Mouse (Mus musculus): ENCODE measurements at regions not wholly inside any gene's neighbourhood (a gene's known extent, or its start where the extent isn't known, plus 50 kb on each side); places are given as distances from the start of the nearest gene placed in this dataset.
"Not testable (repeated sequence)": the region's sequence is repeated elsewhere in the genome, so short reads cannot be mapped to it uniquely, and the experiment has no call there.

- TF ChIP-seq EP300 (IDR thresholded peaks at IDR 0.05; ENCODE audit: insufficient read depth, low read depth, low read length) (no peak), POLR2A (IDR thresholded peaks at IDR 0.05; ENCODE audit: insufficient read depth, low read length) (no peak), CTCF (IDR thresholded peaks at IDR 0.05; ENCODE audit: low read depth, low read length) (peak; percentile 13)
- no peak overlapping the region for H3K4me3 ChIP-seq (ENCODE audit: low read depth, low read length)
- H3K9me3 ChIP-seq (replicated peaks; ENCODE audit: control insufficient read depth, insufficient read depth, low read length, poor library complexity, severe bottlenecking): peaks cover 9% of the 10 kb centered on the region
- no peaks in the 10 kb centered on the region; the same call in 1 of the 2 replicates for H3K27me3 ChIP-seq (ENCODE audit: control insufficient read depth, insufficient read depth, low read length, poor library complexity, severe bottlenecking)
- H3K4me1 ChIP-seq (ENCODE audit: control insufficient read depth, insufficient read depth, low read length): no peaks in the 10 kb centered on the region
- H3K27ac ChIP-seq (ENCODE audit: insufficient read depth, low read length): no peak overlapping the region
- no peaks in the 10 kb centered on the region for H3K36me3 ChIP-seq (ENCODE audit: control insufficient read depth, insufficient read depth, low read length, poor library complexity, severe bottlenecking)
- no peak overlapping the region for H3K9ac ChIP-seq (ENCODE audit: low read depth, poor library complexity, severe bottlenecking)
These were observed 132.9 kb downstream of the Tomm20 start for GRCm38 (mm10) chr8:126812777-126813176.

GRCm38 (mm10) chr8:126811358-126811757 lies 134.3 kb downstream of the Tomm20 start:
- not testable (repeated sequence) for H3K27me3 ChIP-seq (ENCODE audit: control insufficient read depth, insufficient read depth, low read length, poor library complexity, severe bottlenecking); H3K4me1 ChIP-seq (ENCODE audit: control insufficient read depth, insufficient read depth, low read length); H3K9ac ChIP-seq (ENCODE audit: low read depth, poor library complexity, severe bottlenecking); H3K27ac ChIP-seq (ENCODE audit: insufficient read depth, low read length); H3K4me3 ChIP-seq (ENCODE audit: low read depth, low read length); H3K9me3 ChIP-seq (replicated peaks; ENCODE audit: control insufficient read depth, insufficient read depth, low read length, poor library complexity, severe bottlenecking); H3K36me3 ChIP-seq (ENCODE audit: control insufficient read depth, insufficient read depth, low read length, poor library complexity, severe bottlenecking)

DNA sequence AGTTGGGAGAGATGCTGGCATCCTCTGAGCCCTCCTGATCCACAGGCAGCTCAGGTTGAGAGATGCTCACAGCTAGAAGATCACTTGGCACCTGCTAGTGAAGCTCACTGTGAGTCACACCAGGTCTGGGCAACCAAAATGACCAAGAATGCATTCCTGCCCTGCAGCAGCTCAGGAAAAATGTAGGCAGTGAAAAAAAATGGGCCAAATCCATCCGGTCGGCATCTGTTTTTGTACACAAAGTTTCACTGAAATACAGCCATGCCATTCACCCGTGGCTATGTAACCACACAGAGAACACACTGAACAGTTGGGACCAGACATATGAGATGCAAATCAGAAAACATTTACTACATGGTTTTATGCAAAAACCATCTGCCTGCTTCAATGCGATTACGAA lies 135.1 kb downstream of the Tomm20 start:
- Histone ChIP-seq H3K36me3 (ENCODE audit: control insufficient read depth, insufficient read depth, low read length, poor library complexity, severe bottlenecking) (no peaks in the 10 kb centered on the region), H3K27me3 (ENCODE audit: control insufficient read depth, insufficient read depth, low read length, poor library complexity, severe bottlenecking) (no peaks in the 10 kb centered on the region; the same call in 1 of the 2 replicates), H3K9me3 (replicated peaks; ENCODE audit: control insufficient read depth, insufficient read depth, low read length, poor library complexity, severe bottlenecking) (peaks cover 9% of the 10 kb centered on the region), H3K4me3 (ENCODE audit: low read depth, low read length) (no peak overlapping the region), H3K4me1 (ENCODE audit: control insufficient read depth, insufficient read depth, low read length) (peaks cover 5% of the 10 kb centered on the region), H3K27ac (ENCODE audit: insufficient read depth, low read length) (no peak overlapping the region), H3K9ac (ENCODE audit: low read depth, poor library complexity, severe bottlenecking) (no peak overlapping the region)
- no peak for TF ChIP-seq POLR2A (IDR thresholded peaks at IDR 0.05; ENCODE audit: insufficient read depth, low read length)
- no peak for TF ChIP-seq EP300 (IDR thresholded peaks at IDR 0.05; ENCODE audit: insufficient read depth, low read depth, low read length)
- TF ChIP-seq CTCF (IDR thresholded peaks at IDR 0.05; ENCODE audit: low read depth, low read length): no peak

- Histone ChIP-seq H3K4me1 (ENCODE audit: control insufficient read depth, insufficient read depth, low read length) (peaks cover 7% of the 10 kb centered on the region), H3K27me3 (ENCODE audit: control insufficient read depth, insufficient read depth, low read length, poor library complexity, severe bottlenecking) (no peaks in the 10 kb centered on the region; the same call in 1 of the 2 replicates), H3K4me3 (ENCODE audit: low read depth, low read length) (no peak overlapping the region), H3K9me3 (replicated peaks; ENCODE audit: control insufficient read depth, insufficient read depth, low read length, poor library complexity, severe bottlenecking) (peaks cover 9% of the 10 kb centered on the region), H3K36me3 (ENCODE audit: control insufficient read depth, insufficient read depth, low read length, poor library complexity, severe bottlenecking) (no peaks in the 10 kb centered on the region), H3K9ac (ENCODE audit: low read depth, poor library complexity, severe bottlenecking) (no peak overlapping the region), H3K27ac (ENCODE audit: insufficient read depth, low read length) (no peak overlapping the region)
- TF ChIP-seq EP300 (IDR thresholded peaks at IDR 0.05; ENCODE audit: insufficient read depth, low read depth, low read length): no peak
- no peak for TF ChIP-seq CTCF (IDR thresholded peaks at IDR 0.05; ENCODE audit: low read depth, low read length)
- TF ChIP-seq POLR2A (IDR thresholded peaks at IDR 0.05; ENCODE audit: insufficient read depth, low read length): no peak
These were observed 136.3 kb downstream of the Tomm20 start for GRCm38 (mm10) chr8:126809321-126809720.

DNA sequence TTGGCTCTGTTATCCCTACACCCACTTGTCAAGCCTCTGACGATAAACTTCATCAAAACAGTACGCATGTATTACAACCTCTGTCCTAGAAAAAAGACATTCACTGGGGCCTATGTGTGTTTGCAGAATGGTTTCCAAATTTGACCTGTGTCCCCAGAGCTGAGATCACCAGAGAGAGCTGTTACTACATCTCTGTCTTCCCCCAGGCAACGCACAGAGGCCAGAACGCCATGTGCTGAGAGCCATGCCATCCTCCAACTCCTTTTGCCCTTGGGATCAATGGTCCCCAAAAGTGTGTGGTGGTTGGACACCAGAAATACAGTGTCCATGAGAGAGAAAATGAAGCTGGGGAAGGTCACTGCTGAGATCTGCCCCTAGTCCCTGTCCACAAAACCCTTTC lies 137.1 kb downstream of the Tomm20 start:
- Histone ChIP-seq H3K4me1 (ENCODE audit: control insufficient read depth, insufficient read depth, low read length) (peaks cover 7% of the 10 kb centered on the region), H3K27ac (ENCODE audit: insufficient read depth, low read length) (no peak overlapping the region), H3K27me3 (ENCODE audit: control insufficient read depth, insufficient read depth, low read length, poor library complexity, severe bottlenecking) (no peaks in the 10 kb centered on the region; the same call in 1 of the 2 replicates), H3K9ac (ENCODE audit: low read depth, poor library complexity, severe bottlenecking) (no peak overlapping the region), H3K9me3 (replicated peaks; ENCODE audit: control insufficient read depth, insufficient read depth, low read length, poor library complexity, severe bottlenecking) (peaks cover 8% of the 10 kb centered on the region), H3K4me3 (ENCODE audit: low read depth, low read length) (no peak overlapping the region), H3K36me3 (ENCODE audit: control insufficient read depth, insufficient read depth, low read length, poor library complexity, severe bottlenecking) (no peaks in the 10 kb centered on the region)
- TF ChIP-seq CTCF (IDR thresholded peaks at IDR 0.05; ENCODE audit: low read depth, low read length): no peak
- TF ChIP-seq EP300 (IDR thresholded peaks at IDR 0.05; ENCODE audit: insufficient read depth, low read depth, low read length): no peak
- TF ChIP-seq POLR2A (IDR thresholded peaks at IDR 0.05; ENCODE audit: insufficient read depth, low read length): no peak

GRCm38 (mm10) chr8:126807171-126807768 lies 138.4 kb downstream of the Tomm20 start:
- Histone ChIP-seq H3K9ac (ENCODE audit: low read depth, poor library complexity, severe bottlenecking) (no peak overlapping the region), H3K27ac (ENCODE audit: insufficient read depth, low read length) (no peak overlapping the region), H3K4me3 (ENCODE audit: low read depth, low read length) (no peak overlapping the region), H3K27me3 (ENCODE audit: control insufficient read depth, insufficient read depth, low read length, poor library complexity, severe bottlenecking) (no peaks in the 10 kb centered on the region; the same call in 1 of the 2 replicates), H3K36me3 (ENCODE audit: control insufficient read depth, insufficient read depth, low read length, poor library complexity, severe bottlenecking) (no peaks in the 10 kb centered on the region), H3K4me1 (ENCODE audit: control insufficient read depth, insufficient read depth, low read length) (peaks cover 7% of the 10 kb centered on the region), H3K9me3 (replicated peaks; ENCODE audit: control insufficient read depth, insufficient read depth, low read length, poor library complexity, severe bottlenecking) (no peaks in the 10 kb centered on the region)
- TF ChIP-seq CTCF (IDR thresholded peaks at IDR 0.05; ENCODE audit: low read depth, low read length) (no peak), EP300 (IDR thresholded peaks at IDR 0.05; ENCODE audit: insufficient read depth, low read depth, low read length) (no peak), POLR2A (IDR thresholded peaks at IDR 0.05; ENCODE audit: insufficient read depth, low read length) (no peak)
